Mouse (Mus musculus): ENCODE results near the gene Slc28a2. TPM values are rescaled to one million over a fixed set of nuclear protein-coding genes. Genes with fewer than 3 reads are reported as not detected.
"Not testable (repeated sequence)": the region's sequence is repeated elsewhere in the genome, so short reads cannot be mapped to it uniquely, and the experiment has no call there.

Gene Slc28a2
- polyA plus RNA-seq, 1 experiment from 2014 or later, result 0.10 TPM

DNA sequence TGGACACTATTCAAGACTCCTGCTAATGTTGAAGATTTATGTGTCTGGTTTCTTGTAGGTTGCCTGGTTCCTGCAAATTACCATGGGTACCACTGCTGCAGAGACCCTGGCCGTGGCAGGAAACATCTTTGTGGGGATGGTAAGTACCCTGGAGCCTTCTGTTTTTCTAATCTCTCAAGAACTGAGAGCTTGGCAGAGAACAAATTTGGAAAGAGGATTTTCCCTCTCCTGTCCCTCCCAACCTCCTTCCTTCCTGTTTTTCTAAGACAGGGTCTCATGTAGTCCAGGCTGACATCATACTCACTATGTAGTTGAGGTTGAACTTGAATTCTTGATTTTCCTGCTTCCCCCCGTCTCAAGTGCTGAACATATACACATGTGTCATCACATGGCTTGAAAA, 26.1 kb downstream of the Slc28a2 start:
- Histone ChIP-seq H3K9me3 (ENCODE audit: low read length) (no peaks in the 10 kb centered on the region), H3K36me3 (ENCODE audit: insufficient read depth, low read length) (no peaks in the 10 kb centered on the region), H3K4me2 (replicated peaks; ENCODE audit: low read depth, low read length) (no peak overlapping the region), H3K4me3 (ENCODE audit: low read depth, low read length) (no peak overlapping the region), H3K27me3 (replicated peaks; ENCODE audit: insufficient read depth, low read length) (no peaks in the 10 kb centered on the region), H3K4me1 (ENCODE audit: insufficient read depth, low read depth, low read length) (no peaks in the 10 kb centered on the region), H3K9ac (replicated peaks; ENCODE audit: low read depth) (no peak overlapping the region), H3K27ac (ENCODE audit: low read length) (no peak overlapping the region)
- WGBS, result 38% methylated on average over 2 of the region's 2 CpGs
- ATAC-seq (no peak), DNase-seq (ENCODE audit: low spot score) (no peak)
- TF ChIP-seq CTCF (IDR thresholded peaks at IDR 0.05) (no peak), EP300 (IDR thresholded peaks at IDR 0.05) (no peak)

GRCm38 (mm10) chr2:122466901-122467300, 40.6 kb downstream of the Slc28a2 start:
- 31% methylated on average over 11 of the region's 11 CpGs for WGBS

DNA sequence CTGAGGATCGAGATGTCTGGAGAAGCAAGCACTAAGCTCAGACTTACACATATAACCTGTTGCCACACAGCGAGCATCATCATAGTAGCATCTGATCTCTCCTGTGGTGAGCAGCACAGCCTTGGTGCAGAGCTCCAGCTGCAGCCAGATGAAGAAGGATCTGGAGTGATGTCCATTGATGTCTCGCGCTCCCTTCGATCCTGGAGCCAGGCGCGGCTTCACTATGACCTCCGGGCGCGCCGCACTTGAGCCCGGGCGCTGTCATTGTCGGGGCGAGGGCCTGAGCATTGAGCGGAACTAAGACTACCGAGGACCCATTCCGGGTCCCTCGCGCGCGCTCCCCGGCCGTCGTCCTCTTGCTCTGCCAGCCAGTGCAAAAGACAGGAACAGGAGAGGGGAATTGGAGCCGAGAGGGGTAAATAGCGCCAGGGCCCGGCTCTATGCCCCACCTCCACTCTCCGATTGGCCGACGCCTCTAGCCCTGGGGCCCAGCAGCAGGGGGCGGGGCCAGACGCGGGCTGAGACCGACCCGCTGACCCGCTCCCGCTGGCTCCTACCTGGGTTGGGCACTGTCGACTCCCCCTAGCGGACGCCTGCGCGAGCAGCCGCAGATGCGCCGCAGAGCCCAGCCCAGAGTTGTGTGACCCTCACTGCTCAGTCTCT, 41.2 kb downstream of the Slc28a2 start:
- WGBS, result under 1% methylated on average over 35 of the region's 46 CpGs
- peaks cover 6% of the 10 kb centered on the region; the same call in 1 of the 2 replicates for H3K4me1 ChIP-seq (ENCODE audit: insufficient read depth, low read depth, low read length)
- no peaks in the 10 kb centered on the region for H3K36me3 ChIP-seq (ENCODE audit: insufficient read depth, low read length)
- H3K4me3 ChIP-seq (ENCODE audit: low read depth, low read length), result peak overlapping the region; percentile 40
- peak; percentile 100 for ATAC-seq
- TF ChIP-seq EP300 (IDR thresholded peaks at IDR 0.05) (no peak), CTCF (IDR thresholded peaks at IDR 0.05) (peak; percentile 87)
- H3K9me3 ChIP-seq (ENCODE audit: low read length), result no peaks in the 10 kb centered on the region
- H3K27ac ChIP-seq (ENCODE audit: low read length), result no peak overlapping the region
- H3K27me3 ChIP-seq (replicated peaks; ENCODE audit: insufficient read depth, low read length), result no peaks in the 10 kb centered on the region
- 0 out of 2 replicates have a peak overlapping the region, but pooled peaks have one; percentile 26 for H3K9ac ChIP-seq (replicated peaks; ENCODE audit: low read depth)
- H3K4me2 ChIP-seq (replicated peaks; ENCODE audit: low read depth, low read length), result peak overlapping the region; percentile 83
- DNase-seq (ENCODE audit: low spot score), result peak; percentile 96

More at GRCm38 (mm10) chr2:122466901-122467300, 40.6 kb downstream of the Slc28a2 start:
- no peak overlapping the region for H3K9ac ChIP-seq (replicated peaks; ENCODE audit: low read depth)
- TF ChIP-seq EP300 (IDR thresholded peaks at IDR 0.05) (no peak), CTCF (IDR thresholded peaks at IDR 0.05) (no peak)
- peak overlapping the region; percentile 83 for H3K4me2 ChIP-seq (replicated peaks; ENCODE audit: low read depth, low read length)
- H3K36me3 ChIP-seq (ENCODE audit: insufficient read depth, low read length), result no peaks in the 10 kb centered on the region
- ATAC-seq (no peak), DNase-seq (ENCODE audit: low spot score) (no peak)
- no peaks in the 10 kb centered on the region for H3K27me3 ChIP-seq (replicated peaks; ENCODE audit: insufficient read depth, low read length)
- peaks cover 6% of the 10 kb centered on the region; the same call in 1 of the 2 replicates for H3K4me1 ChIP-seq (ENCODE audit: insufficient read depth, low read depth, low read length)
- no peaks in the 10 kb centered on the region for H3K9me3 ChIP-seq (ENCODE audit: low read length)
- H3K27ac ChIP-seq (ENCODE audit: low read length), result no peak overlapping the region
- peak overlapping the region; percentile 40; the same call in 1 of the 2 replicates for H3K4me3 ChIP-seq (ENCODE audit: low read depth, low read length)

- no peak for TF ChIP-seq CTCF (IDR thresholded peaks at IDR 0.05)
- TF ChIP-seq EP300 (IDR thresholded peaks at IDR 0.05), result no peak
- H3K4me1 ChIP-seq (ENCODE audit: insufficient read depth, low read depth, low read length), result peaks cover 6% of the 10 kb centered on the region; the same call in 1 of the 2 replicates
- DNase-seq (ENCODE audit: low spot score) (no peak), ATAC-seq (no peak)
- no peaks in the 10 kb centered on the region for H3K36me3 ChIP-seq (ENCODE audit: insufficient read depth, low read length)
- H3K27me3 ChIP-seq (replicated peaks; ENCODE audit: insufficient read depth, low read length), result no peaks in the 10 kb centered on the region
- H3K4me2 ChIP-seq (replicated peaks; ENCODE audit: low read depth, low read length), result no peak overlapping the region
- H3K27ac ChIP-seq (ENCODE audit: low read length), result no peak overlapping the region
- no peaks in the 10 kb centered on the region for H3K9me3 ChIP-seq (ENCODE audit: low read length)
- no peak overlapping the region for H3K9ac ChIP-seq (replicated peaks; ENCODE audit: low read depth)
- 85% methylated on average over 3 of the region's 3 CpGs for WGBS
- H3K4me3 ChIP-seq (ENCODE audit: low read depth, low read length), result no peak overlapping the region
Measured at GRCm38 (mm10) chr2:122469221-122469620, 42.9 kb downstream of the Slc28a2 start.

DNA sequence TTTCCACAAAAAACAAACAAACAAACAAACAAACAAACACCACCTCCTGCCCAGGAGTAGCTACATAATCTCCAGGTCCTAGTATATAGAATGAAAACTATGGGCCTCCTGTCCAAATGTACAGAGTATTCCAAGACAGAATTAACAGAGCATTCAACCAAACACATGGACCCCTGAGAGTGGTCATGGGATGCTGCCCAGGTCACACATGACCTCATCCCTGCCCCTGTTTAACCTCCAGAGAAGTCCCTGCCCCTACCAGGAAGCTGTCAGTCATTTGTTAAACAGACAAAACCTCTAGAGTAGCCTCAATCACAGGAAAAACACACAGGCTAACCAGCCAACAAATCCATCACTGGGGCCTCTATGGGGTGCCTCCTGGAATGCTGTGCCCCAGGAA, 50.3 kb downstream of the Slc28a2 start:
- no peak for ATAC-seq
- Histone ChIP-seq H3K27me3 (replicated peaks; ENCODE audit: insufficient read depth, low read length) (no peaks in the 10 kb centered on the region), H3K9me3 (ENCODE audit: low read length) (no peaks in the 10 kb centered on the region), H3K36me3 (ENCODE audit: insufficient read depth, low read length) (no peaks in the 10 kb centered on the region), H3K9ac (replicated peaks; ENCODE audit: low read depth) (no peak overlapping the region), H3K4me1 (ENCODE audit: insufficient read depth, low read depth, low read length) (no peaks in the 10 kb centered on the region), H3K4me3 (ENCODE audit: low read depth, low read length) (no peak overlapping the region), H3K27ac (ENCODE audit: low read length) (no peak overlapping the region), H3K4me2 (replicated peaks; ENCODE audit: low read depth, low read length) (no peak overlapping the region)
- no peak for TF ChIP-seq CTCF (IDR thresholded peaks at IDR 0.05)
- TF ChIP-seq EP300 (IDR thresholded peaks at IDR 0.05), result no peak
- no peak for DNase-seq (ENCODE audit: low spot score)

GRCm38 (mm10) chr2:122483787-122484186, 57.5 kb downstream of the Slc28a2 start:
- 50% methylated on average over 1 of the region's 1 CpGs for whole genome bisulfite sequencing
- H3K27ac ChIP-seq (ENCODE audit: low read length); H3K27me3 ChIP-seq (replicated peaks; ENCODE audit: insufficient read depth, low read length); H3K4me1 ChIP-seq (ENCODE audit: insufficient read depth, low read depth, low read length); H3K9me3 ChIP-seq (ENCODE audit: low read length); ATAC-seq; H3K9ac ChIP-seq (replicated peaks; ENCODE audit: low read depth); H3K36me3 ChIP-seq (ENCODE audit: insufficient read depth, low read length); H3K4me2 ChIP-seq (replicated peaks; ENCODE audit: low read depth, low read length); DNase-seq (ENCODE audit: low spot score); H3K4me3 ChIP-seq (ENCODE audit: low read depth, low read length): not testable (repeated sequence)

Measured in lung, postnatal 0 days (tissue).